Mouse (Mus musculus): ENCODE results near the gene Shld2.

GRCm38 (mm10) chr14:34323576-34324085, 13.3 kb upstream of the Shld2 start:
- TF ChIP-seq CTCF (IDR thresholded peaks at IDR 0.05; ENCODE audit: insufficient read depth, low read depth, low read length) (no peak), POLR2A (IDR thresholded peaks at IDR 0.05; ENCODE audit: insufficient read depth, low read depth, low read length) (no peak)
